Mouse (Mus musculus) ovary, postnatal 10 days (tissue): ENCODE data around the gene Spag16.

ENCODE experiments used
- DNase-seq: peaks from one replicate; pipeline ENCODE4 v3.0.0; 2022; ENCODE audit warnings: low spot score

Gene Spag16

GRCm38 (mm10) chr1:70104683-70105082, 277.9 kb downstream of the Spag16 start:
- DNase-seq = no peak

- no peak for DNase-seq
Observed at GRCm38 (mm10) chr1:70116212-70116982, 289.6 kb downstream of the Spag16 start.

- no peak for DNase-seq
Observed at GRCm38 (mm10) chr1:70128035-70128434, 301.3 kb downstream of the Spag16 start.

GRCm38 (mm10) chr1:70135547-70135946, 308.8 kb downstream of the Spag16 start:
- DNase-seq = no peak

- no peak for DNase-seq
Observed at GRCm38 (mm10) chr1:70165343-70166158, 338.8 kb downstream of the Spag16 start.

- DNase-seq = no peak
Observed at GRCm38 (mm10) chr1:70180123-70180741, 353.5 kb downstream of the Spag16 start.

GRCm38 (mm10) chr1:70264815-70265214, 438.0 kb downstream of the Spag16 start:
- DNase-seq = no peak

- DNase-seq = no peak
Observed at GRCm38 (mm10) chr1:70265920-70266505, 439.2 kb downstream of the Spag16 start.

- DNase-seq = no peak
Observed at GRCm38 (mm10) chr1:70270139-70270538, 443.4 kb downstream of the Spag16 start.

GRCm38 (mm10) chr1:70272753-70273152, 446.0 kb downstream of the Spag16 start:
- no peak for DNase-seq

- DNase-seq = no peak
Observed at GRCm38 (mm10) chr1:70279296-70279695, 452.5 kb downstream of the Spag16 start.

- DNase-seq = no peak
Observed at GRCm38 (mm10) chr1:70283388-70283787, 456.6 kb downstream of the Spag16 start.

- no peak for DNase-seq
Observed at GRCm38 (mm10) chr1:70284140-70284539, 457.4 kb downstream of the Spag16 start.

- DNase-seq = no peak
Observed at GRCm38 (mm10) chr1:70316128-70316765, 489.5 kb downstream of the Spag16 start.

GRCm38 (mm10) chr1:70320951-70321350, 494.2 kb downstream of the Spag16 start:
- DNase-seq = no peak

- no peak for DNase-seq
Observed at GRCm38 (mm10) chr1:70346179-70346578, 519.4 kb downstream of the Spag16 start.

GRCm38 (mm10) chr1:70351371-70351770, 524.6 kb downstream of the Spag16 start:
- no peak for DNase-seq

GRCm38 (mm10) chr1:70354014-70354413, 527.2 kb downstream of the Spag16 start:
- DNase-seq = no peak

GRCm38 (mm10) chr1:70371721-70372120, 545.0 kb downstream of the Spag16 start:
- DNase-seq = no peak

- no peak for DNase-seq
Observed at GRCm38 (mm10) chr1:70380096-70380495, 553.3 kb downstream of the Spag16 start.

GRCm38 (mm10) chr1:70442209-70443080, 615.7 kb downstream of the Spag16 start:
- DNase-seq = no peak
